Mouse (Mus musculus): ENCODE measurements at regions not wholly inside any gene's neighbourhood (a gene's known extent, or its start where the extent isn't known, plus 50 kb on each side); places are given as distances from the start of the nearest gene placed in this dataset.

DNA sequence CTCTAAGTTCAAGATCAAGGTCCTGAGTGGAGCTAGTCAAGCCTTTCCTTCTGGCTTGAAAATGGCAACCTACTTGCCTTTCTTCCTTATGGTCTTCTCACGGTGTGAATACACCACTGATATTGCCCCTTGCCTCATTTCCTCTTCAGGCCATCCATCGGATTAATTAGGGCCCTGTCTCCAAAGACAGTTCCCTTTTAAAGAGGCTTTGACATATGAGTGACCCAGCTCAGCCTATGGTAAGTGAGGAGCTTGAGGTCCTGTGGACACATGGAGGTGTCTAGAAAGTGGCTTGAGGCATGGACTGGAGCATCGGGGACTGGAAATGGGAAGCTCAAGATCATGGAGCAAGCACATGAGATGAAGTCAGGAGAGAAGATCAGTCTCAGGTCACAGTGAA is 201.5 kb downstream of the Gm10260 start:
- Histone ChIP-seq H3K27ac (ENCODE audit: control insufficient read depth, low read depth, low read length) (no peak overlapping the region), H3K27me3 (ENCODE audit: control insufficient read depth in 1 of 2, insufficient read depth in 2 of 2, low read length in 2 of 2) (no peaks in the 10 kb centered on the region; a peak in 1 of 4 replicates), H3K79me2 (ENCODE audit: control insufficient read depth, insufficient read depth, low read length, poor library complexity) (no peaks in the 10 kb centered on the region), H3K4me3 (ENCODE audit: control insufficient read depth in 1 of 2, insufficient read depth in 1 of 2, low read depth in 2 of 2, low read length in 2 of 2) (no peak overlapping the region), H3K9me3 (replicated peaks; ENCODE audit: insufficient read depth, low read length) (no peaks in the 10 kb centered on the region), H3K9ac (ENCODE audit: control insufficient read depth, low read depth, low read length, poor library complexity, severe bottlenecking) (no peak overlapping the region), H3K36me3 (ENCODE audit: control insufficient read depth in 1 of 2, insufficient read depth in 2 of 2, low read length in 2 of 2) (no peaks in the 10 kb centered on the region), H3K4me1 (ENCODE audit: control insufficient read depth in 1 of 2, insufficient read depth in 2 of 2, low read length in 2 of 2) (no peaks in the 10 kb centered on the region)
- no peak for DNase-seq (ENCODE audit: low read depth, low spot score)
- TF ChIP-seq CHD1 (IDR thresholded peaks at IDR 0.05; ENCODE audit: low read depth, low read length) (no peak), SIN3A (IDR thresholded peaks at IDR 0.05; ENCODE audit: low read length) (no peak), CTCF (IDR thresholded peaks at IDR 0.05 in 2 of 3, conservative IDR thresholded peaks at IDR 0.05 in 1 of 3; ENCODE audit: control insufficient read depth in 1 of 3, insufficient read depth in 1 of 3, low read depth in 2 of 3, low read length in 3 of 3, poor library complexity in 1 of 3, severe bottlenecking in 1 of 3) (no peak), RCOR1 (IDR thresholded peaks at IDR 0.05; ENCODE audit: low read depth, low read length) (no peak), TBP (IDR thresholded peaks at IDR 0.05; ENCODE audit: low read depth, low read length) (no peak), ZKSCAN1 (IDR thresholded peaks at IDR 0.05; ENCODE audit: low read depth, low read length) (no peak), POLR2A (IDR thresholded peaks at IDR 0.05; ENCODE audit: control insufficient read depth in 1 of 2, insufficient read depth in 1 of 2, low read depth in 1 of 2, low read length in 2 of 2, poor library complexity in 1 of 2) (no peak), TCF12 (IDR thresholded peaks at IDR 0.05; ENCODE audit: low read depth, low read length) (no peak), EP300 (IDR thresholded peaks at IDR 0.05; ENCODE audit: low read depth in 1 of 2, low read length in 2 of 2) (no peak), NRF1 (IDR thresholded peaks at IDR 0.05; ENCODE audit: insufficient read depth, low read depth, low read length, poor library complexity, severe bottlenecking) (no peak), TAL1 (IDR thresholded peaks at IDR 0.05; ENCODE audit: low read length) (no peak), NELFE (IDR thresholded peaks at IDR 0.05; ENCODE audit: low read depth, low read length) (no peak), MAFK (IDR thresholded peaks at IDR 0.05; ENCODE audit: borderline replicate concordance, low read depth, low read length) (no peak), HCFC1 (IDR thresholded peaks at IDR 0.05; ENCODE audit: low read depth, low read length) (no peak), CHD2 (IDR thresholded peaks at IDR 0.05; ENCODE audit: low read length) (no peak), USF1 (IDR thresholded peaks at IDR 0.05; ENCODE audit: low read depth, low read length) (no peak), UBTF (IDR thresholded peaks at IDR 0.05; ENCODE audit: borderline replicate concordance, insufficient read depth, low read depth, low read length) (no peak)

DNA sequence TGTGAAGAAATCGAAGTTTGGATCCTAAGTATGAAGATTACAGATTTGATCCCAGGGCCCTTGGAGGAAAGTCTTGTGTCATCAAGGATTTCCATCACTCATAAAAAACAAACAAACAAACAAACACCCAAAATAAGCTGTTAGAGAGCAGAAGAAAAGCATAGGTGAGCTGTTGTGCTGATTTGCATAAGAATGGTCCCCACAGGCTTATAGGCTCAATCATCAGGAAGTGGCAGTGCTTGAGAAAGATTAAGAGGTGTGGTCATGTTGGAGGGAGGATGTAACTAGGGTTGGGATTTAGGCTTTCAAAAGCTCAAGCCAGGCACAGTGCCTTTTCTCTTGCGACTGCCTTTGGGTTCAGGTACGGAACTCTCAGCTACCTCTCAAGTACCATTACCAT is 205.1 kb downstream of the Gm10260 start:
- no peak for DNase-seq (ENCODE audit: low read depth, low spot score)
- no peak overlapping the region for H3K4me3 ChIP-seq (ENCODE audit: control insufficient read depth in 1 of 2, insufficient read depth in 1 of 2, low read depth in 2 of 2, low read length in 2 of 2)
- no peaks in the 10 kb centered on the region for H3K79me2 ChIP-seq (ENCODE audit: control insufficient read depth, insufficient read depth, low read length, poor library complexity)
- H3K27me3 ChIP-seq (ENCODE audit: control insufficient read depth in 1 of 2, insufficient read depth in 2 of 2, low read length in 2 of 2) = no peaks in the 10 kb centered on the region; a peak in 1 of 4 replicates
- no peak for TF ChIP-seq SIN3A (IDR thresholded peaks at IDR 0.05; ENCODE audit: low read length)
- H3K4me1 ChIP-seq (ENCODE audit: control insufficient read depth in 1 of 2, insufficient read depth in 2 of 2, low read length in 2 of 2) = no peaks in the 10 kb centered on the region
- H3K9ac ChIP-seq (ENCODE audit: control insufficient read depth, low read depth, low read length, poor library complexity, severe bottlenecking) = no peak overlapping the region
- no peaks in the 10 kb centered on the region for H3K9me3 ChIP-seq (replicated peaks; ENCODE audit: insufficient read depth, low read length)
- H3K27ac ChIP-seq (ENCODE audit: control insufficient read depth, low read depth, low read length) = no peak overlapping the region
- no peaks in the 10 kb centered on the region for H3K36me3 ChIP-seq (ENCODE audit: control insufficient read depth in 1 of 2, insufficient read depth in 2 of 2, low read length in 2 of 2)

All from MEL (cell line).